Mouse (Mus musculus) G1E (cell line): ENCODE measurements around the gene Cel. TPM values are rescaled to one million over a fixed set of nuclear protein-coding genes. Genes with fewer than 3 reads are reported as not detected.

Experiments used
- ATAC-seq: 2 replicates; pipeline ENCODE4 v1.8.0; 2016; ENCODE audit warnings: mild to moderate bottlenecking; ENCODE audit not compliant: insufficient number of reproducible peaks, poor library complexity, low FRiP score, severe bottlenecking; ENCODE audit errors: extremely low read depth
- DNase-seq: peaks from one replicate; pipeline ENCODE4 v3.0.0; 2012; ENCODE audit warnings: low spot score
- H3K27me3 ChIP-seq: 2 replicates; pipeline ENCODE4 v1.6.1; 2012; ENCODE audit warnings: mild to moderate bottlenecking, low read length, inconsistent platforms; ENCODE audit not compliant: insufficient read depth
- H3K36me3 ChIP-seq: replicated peaks from 2 replicates; pipeline ENCODE3; 2012; ENCODE audit warnings: mild to moderate bottlenecking, inconsistent platforms
- H3K4me1 ChIP-seq: 2 replicates; pipeline ENCODE4 v1.6.1; 2012; ENCODE audit warnings: low read depth, low read length, inconsistent platforms, mixed read lengths; ENCODE audit not compliant: insufficient read depth
- H3K4me3 ChIP-seq: 2 replicates; pipeline ENCODE4 v1.5.1; 2012; ENCODE audit warnings: low read depth, mild to moderate bottlenecking, inconsistent platforms, low read length, moderate library complexity, mixed read lengths
- H3K9me3 ChIP-seq: replicated peaks from 2 replicates; pipeline ENCODE4 v1.6.1; 2012; ENCODE audit warnings: inconsistent platforms
- CTCF ChIP-seq: IDR thresholded peaks from 2 replicates; pipeline ENCODE4 v1.5.1; 2012; ENCODE audit warnings: low read depth, low read length, inconsistent platforms, mixed read lengths
- GATA1 ChIP-seq: IDR thresholded peaks from 2 replicates; pipeline ENCODE4 v1.6.1; 2012; ENCODE audit warnings: borderline replicate concordance, low read length, inconsistent platforms, mixed read lengths
- GATA2 ChIP-seq: IDR thresholded peaks from 2 replicates; pipeline ENCODE4 v1.6.1; 2012; ENCODE audit warnings: low read depth, low read length, inconsistent platforms, borderline replicate concordance
- POLR2AphosphoS5 ChIP-seq: IDR thresholded peaks from 2 replicates; pipeline ENCODE4 v1.6.1; 2012; ENCODE audit warnings: low read depth, low read length, inconsistent platforms; ENCODE audit not compliant: insufficient replicate concordance
- TAL1 ChIP-seq: conservative IDR thresholded peaks from 2 replicates; pipeline ENCODE4 v1.6.1; 2012; ENCODE audit warnings: low read depth, low read length, inconsistent platforms, mixed read lengths
- polyA plus RNA-seq: library from polyadenylated mRNA; stranded (reverse); fragments of >175 nt; gene quantifications from 2 replicates; pipeline ENCODE4 v1.2.3, GENCODE M21; 2012
- total RNA-seq, 2 experiments: library from RNA; stranded (forward) in 1 of 2; stranded (reverse) in 1 of 2; fragments of 200-1000 nt in 1 of 2; fragments of >200 nt in 1 of 2; fragmentation: Nextera tagmentation in 1 of 2; gene quantifications; 2 replicates each; pipeline ENCODE4 v1.2.3; 2014 to 2017

The Cel gene
- total and polyA plus RNA-seq, 3 experiments: not detected

DNA sequence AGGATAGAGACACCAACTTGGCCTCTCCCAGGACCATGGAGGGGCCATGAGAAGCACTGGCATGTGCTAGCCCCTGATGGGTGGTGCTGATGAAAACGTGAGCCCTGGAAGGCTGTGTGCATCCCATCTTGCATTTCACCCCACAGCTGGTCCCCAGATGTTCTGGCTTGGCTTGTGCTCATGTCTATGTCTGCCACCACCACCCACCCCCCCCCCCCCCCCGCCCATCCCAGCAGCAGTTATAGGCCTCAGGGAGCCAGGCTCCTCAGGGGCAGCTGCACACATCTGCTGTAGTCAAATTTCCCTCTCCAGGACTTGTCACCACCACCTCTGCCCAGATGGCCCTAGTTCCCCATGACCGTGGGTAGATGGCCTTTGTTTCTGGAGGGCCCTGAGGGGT is 6.7 kb upstream of the Cel start:
- TF ChIP-seq TAL1: no peak
- TF ChIP-seq CTCF: no peak
- TF ChIP-seq GATA1: no peak
- no peak for TF ChIP-seq POLR2AphosphoS5
- no peak for TF ChIP-seq GATA2
- H3K9me3 ChIP-seq: no peaks in the 10 kb centered on the region
- H3K4me1 ChIP-seq: no peaks in the 10 kb centered on the region
- DNase-seq: no peak
- ATAC-seq: no peak
- H3K27me3 ChIP-seq: no peaks in the 10 kb centered on the region
- H3K36me3 ChIP-seq: peaks cover 99% of the 10 kb centered on the region
- H3K4me3 ChIP-seq: no peak overlapping the region

DNA sequence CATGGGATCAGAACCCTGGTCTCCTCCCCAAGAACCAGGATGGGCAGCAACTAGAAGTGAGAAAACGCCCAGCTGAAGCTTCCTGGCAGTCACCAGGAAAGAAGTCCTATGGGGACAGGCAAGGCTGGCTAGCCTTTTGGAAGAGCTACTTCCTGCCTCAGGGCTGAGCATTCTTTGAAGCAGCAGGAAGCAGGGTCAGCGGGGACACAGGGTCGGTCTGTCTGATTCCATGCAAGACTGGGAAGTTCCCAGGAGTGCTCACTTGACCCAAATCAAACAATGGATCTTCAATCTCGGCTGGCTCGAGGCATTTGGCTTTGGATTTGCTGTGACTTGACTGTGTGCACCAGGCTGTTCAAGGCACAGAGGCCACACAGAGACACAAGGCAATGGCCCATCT is 3.3 kb upstream of the Cel start:
- H3K4me3 ChIP-seq: no peak overlapping the region
- DNase-seq (no peak), ATAC-seq (no peak)
- TF ChIP-seq TAL1 (no peak), GATA1 (no peak), POLR2AphosphoS5 (no peak), GATA2 (no peak), CTCF (no peak)
- peaks cover 3% of the 10 kb centered on the region for H3K27me3 ChIP-seq
- H3K4me1 ChIP-seq: no peaks in the 10 kb centered on the region
- H3K36me3 ChIP-seq: peaks cover 73% of the 10 kb centered on the region
- no peaks in the 10 kb centered on the region for H3K9me3 ChIP-seq

DNA sequence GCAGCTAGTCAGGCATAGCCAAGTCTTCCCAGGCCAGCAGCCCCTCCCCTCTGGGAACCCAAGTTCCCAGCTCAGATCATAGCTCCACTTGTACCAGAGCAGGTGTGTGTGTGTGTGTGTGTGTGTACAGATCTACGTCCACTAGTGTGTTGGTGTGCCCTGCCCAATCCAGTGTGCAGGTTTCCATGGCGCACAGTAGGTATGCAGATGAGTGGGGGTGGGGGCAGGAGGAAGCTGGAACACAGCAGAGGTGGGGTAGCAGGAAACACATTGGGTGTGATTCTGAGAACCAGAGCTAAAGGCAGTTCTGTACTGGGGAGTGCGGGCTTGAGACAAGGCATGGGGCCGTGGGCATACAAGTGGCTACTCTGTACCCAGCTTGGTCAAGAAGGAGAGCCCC is 1.2 kb upstream of the Cel start:
- Histone ChIP-seq H3K4me1 (no peaks in the 10 kb centered on the region), H3K9me3 (no peaks in the 10 kb centered on the region), H3K4me3 (no peak overlapping the region), H3K27me3 (peaks cover 21% of the 10 kb centered on the region), H3K36me3 (peaks cover 51% of the 10 kb centered on the region)
- ATAC-seq (no peak), DNase-seq (no peak)
- TF ChIP-seq TAL1 (no peak), POLR2AphosphoS5 (no peak)

DNA sequence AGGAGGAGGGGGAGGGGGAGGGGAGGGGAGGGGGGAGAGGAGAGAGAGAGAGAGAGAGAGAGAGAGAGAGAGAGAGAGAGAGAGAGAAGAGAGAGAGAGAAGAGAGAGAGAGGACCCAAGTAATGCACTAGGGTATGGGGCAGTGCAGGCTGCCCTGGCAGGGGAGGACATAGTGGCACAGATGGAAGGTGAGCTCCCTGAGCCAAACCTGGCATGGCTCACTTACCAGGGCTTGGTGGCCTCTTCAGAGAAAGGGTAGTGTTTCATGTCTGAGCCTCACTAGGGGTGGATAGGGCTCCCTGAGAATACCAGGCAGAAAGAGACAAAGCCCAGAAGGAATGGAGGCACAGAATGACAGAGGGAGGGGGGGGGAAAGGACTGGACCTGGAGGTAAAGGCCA is 627 bp upstream of the Cel start:
- no peak for DNase-seq

DNA sequence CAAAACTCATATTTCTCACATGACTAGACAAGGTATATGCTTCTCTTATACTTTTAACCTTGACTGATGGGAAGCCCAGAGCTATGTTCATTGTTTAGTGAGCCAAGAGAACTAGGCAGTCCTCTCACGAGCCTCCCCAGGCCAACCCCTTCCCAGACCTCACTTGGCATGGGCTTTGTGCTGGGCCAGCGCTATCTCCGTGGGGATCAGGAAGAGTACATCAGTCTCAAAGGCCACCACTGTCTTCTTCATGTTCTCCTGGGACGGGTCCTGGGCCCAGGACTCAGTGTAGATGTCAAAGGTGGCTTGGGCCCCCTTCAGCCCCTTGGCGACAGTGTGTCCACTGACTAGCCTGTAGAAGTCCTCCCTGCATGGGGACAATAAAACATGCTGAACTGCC is 5.8 kb downstream of the Cel start:
- ATAC-seq (no peak), DNase-seq (no peak)
- Histone ChIP-seq H3K4me3 (no peak overlapping the region), H3K36me3 (no peaks in the 10 kb centered on the region), H3K4me1 (no peaks in the 10 kb centered on the region), H3K27me3 (peaks cover 59% of the 10 kb centered on the region), H3K9me3 (no peaks in the 10 kb centered on the region)
- no peak for TF ChIP-seq GATA2

More for the DNA sequence above, 627 bp upstream of the Cel start:
- Histone ChIP-seq H3K4me1 (no peaks in the 10 kb centered on the region), H3K9me3 (no peaks in the 10 kb centered on the region), H3K4me3 (no peak overlapping the region), H3K36me3 (peaks cover 46% of the 10 kb centered on the region), H3K27me3 (peaks cover 26% of the 10 kb centered on the region)
- ATAC-seq: no peak
- no peak for TF ChIP-seq GATA1
- TF ChIP-seq POLR2AphosphoS5: no peak
- TF ChIP-seq TAL1: no peak
- TF ChIP-seq CTCF: no peak
- no peak for TF ChIP-seq GATA2

DNA sequence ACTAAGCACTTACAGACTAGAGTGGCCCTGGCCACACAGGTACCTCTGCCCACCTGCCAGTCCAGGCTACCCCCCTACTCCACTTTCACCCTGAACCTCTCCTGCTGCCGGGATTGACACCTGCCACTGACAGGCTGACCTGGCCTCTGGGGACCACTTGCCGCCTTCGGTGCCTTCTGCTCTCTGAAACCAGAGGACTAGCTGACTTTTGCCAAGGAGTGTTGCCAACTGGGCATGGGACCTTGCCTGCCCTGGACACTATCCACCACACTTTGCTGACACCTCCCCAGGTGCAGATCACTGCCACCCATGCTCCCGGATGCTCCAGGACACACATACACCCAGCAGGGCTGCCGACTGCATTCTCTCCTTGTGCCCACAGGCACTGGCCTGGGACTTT is 10.9 kb downstream of the Cel start:
- ATAC-seq (no peak), DNase-seq (no peak)
- Histone ChIP-seq H3K4me3 (no peak overlapping the region), H3K36me3 (no peaks in the 10 kb centered on the region), H3K27me3 (peaks cover 56% of the 10 kb centered on the region), H3K4me1 (0 out of 2 replicates have a peak, but pooled peaks cover 2% of the 10 kb centered on the region), H3K9me3 (no peaks in the 10 kb centered on the region)
- TF ChIP-seq CTCF: no peak
- TF ChIP-seq TAL1: no peak
- no peak for TF ChIP-seq GATA2
- no peak for TF ChIP-seq GATA1
- TF ChIP-seq POLR2AphosphoS5: no peak

DNA sequence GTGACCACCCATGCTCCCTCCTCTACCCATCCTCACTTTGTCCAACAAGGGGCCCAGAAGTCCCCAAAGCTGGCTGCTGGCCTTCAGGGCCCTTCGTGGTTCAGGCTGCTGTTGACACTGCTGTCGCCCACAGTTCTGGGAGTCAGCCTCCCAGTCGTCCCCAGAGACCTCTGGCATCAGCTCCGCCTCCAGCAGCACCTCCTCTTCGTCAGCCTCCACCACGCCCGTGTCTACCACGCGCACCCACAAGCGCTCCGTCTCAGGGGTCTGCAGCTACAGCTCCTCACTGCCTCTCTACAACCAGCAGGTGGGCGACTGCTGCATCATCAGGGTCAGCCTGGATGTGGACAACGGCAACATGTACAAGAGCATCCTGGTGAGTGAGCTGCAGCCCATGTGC is 14.0 kb downstream of the Cel start:
- Histone ChIP-seq H3K27me3 (peaks cover 68% of the 10 kb centered on the region), H3K9me3 (no peaks in the 10 kb centered on the region), H3K4me1 (0 out of 2 replicates have a peak, but pooled peaks cover 2% of the 10 kb centered on the region), H3K36me3 (no peaks in the 10 kb centered on the region), H3K4me3 (no peak overlapping the region)
- DNase-seq (no peak), ATAC-seq (no peak)
- TF ChIP-seq GATA1 (no peak), TAL1 (no peak), CTCF (no peak), POLR2AphosphoS5 (no peak), GATA2 (no peak)
